Mouse (Mus musculus): ENCODE data around the gene Atf6.
A peak's percentile ranks its signal among the peaks of the same experiment; 100 is the strongest.

Atf6 gene

GRCm38 (mm10) chr1:170845448-170846307, 21.9 kb downstream of the Atf6 start:
- DNase-seq (ENCODE audit: low read depth, low spot score), result no peak

GRCm38 (mm10) chr1:170844380-170844779, 23.2 kb downstream of the Atf6 start:
- peak; percentile 60 for DNase-seq (ENCODE audit: low read depth, low spot score)

- DNase-seq (ENCODE audit: low read depth, low spot score), result peak; percentile 39
Measured at GRCm38 (mm10) chr1:170839685-170840084, 27.9 kb downstream of the Atf6 start.

- no peak for DNase-seq (ENCODE audit: low read depth, low spot score)
Measured at GRCm38 (mm10) chr1:170834756-170835155, 32.8 kb downstream of the Atf6 start.

GRCm38 (mm10) chr1:170829781-170830180, 37.8 kb downstream of the Atf6 start:
- no peak for DNase-seq (ENCODE audit: low read depth, low spot score)

GRCm38 (mm10) chr1:170829344-170829743, 38.2 kb downstream of the Atf6 start:
- no peak for DNase-seq (ENCODE audit: low read depth, low spot score)

GRCm38 (mm10) chr1:170820103-170820814, 47.3 kb downstream of the Atf6 start:
- no peak for DNase-seq (ENCODE audit: low read depth, low spot score)

- no peak for DNase-seq (ENCODE audit: low read depth, low spot score)
Measured at GRCm38 (mm10) chr1:170815287-170816004, 52.1 kb downstream of the Atf6 start.

- no peak for DNase-seq (ENCODE audit: low read depth, low spot score)
Measured at GRCm38 (mm10) chr1:170812822-170813221, 54.7 kb downstream of the Atf6 start.

GRCm38 (mm10) chr1:170807600-170808270, 59.8 kb downstream of the Atf6 start:
- DNase-seq (ENCODE audit: low read depth, low spot score), result no peak

- DNase-seq (ENCODE audit: low read depth, low spot score), result no peak
Measured at GRCm38 (mm10) chr1:170804721-170805120, 62.9 kb downstream of the Atf6 start.

- DNase-seq (ENCODE audit: low read depth, low spot score), result no peak
Measured at GRCm38 (mm10) chr1:170802669-170803068, 64.9 kb downstream of the Atf6 start.

GRCm38 (mm10) chr1:170800694-170801093, 66.9 kb downstream of the Atf6 start:
- peak; percentile 9 for DNase-seq (ENCODE audit: low read depth, low spot score)

- no peak for DNase-seq (ENCODE audit: low read depth, low spot score)
Measured at GRCm38 (mm10) chr1:170795741-170796347, 71.7 kb downstream of the Atf6 start.

GRCm38 (mm10) chr1:170791542-170791941, 76.0 kb downstream of the Atf6 start:
- DNase-seq (ENCODE audit: low read depth, low spot score), result no peak

GRCm38 (mm10) chr1:170791001-170791400, 76.6 kb downstream of the Atf6 start:
- DNase-seq (ENCODE audit: low read depth, low spot score), result no peak

- no peak for DNase-seq (ENCODE audit: low read depth, low spot score)
Measured at GRCm38 (mm10) chr1:170787643-170788042, 79.9 kb downstream of the Atf6 start.

- no peak for DNase-seq (ENCODE audit: low read depth, low spot score)
Measured at GRCm38 (mm10) chr1:170786570-170787341, 80.8 kb downstream of the Atf6 start.

GRCm38 (mm10) chr1:170777688-170778087, 89.9 kb downstream of the Atf6 start:
- no peak for DNase-seq (ENCODE audit: low read depth, low spot score)

GRCm38 (mm10) chr1:170774431-170774830, 93.1 kb downstream of the Atf6 start:
- DNase-seq (ENCODE audit: low read depth, low spot score), result no peak

All from CD4-positive helper T cell, adult 2 months (primary cell).